In genomic region chr11:53979788-53980621, GRCm38 (mm10) we compare ENCODE assay signal across 8 mouse cellular contexts. TPM values are rescaled to one million over a fixed set of nuclear protein-coding genes. Genes with fewer than 3 reads are reported as not detected.
A peak's percentile ranks its signal among the peaks of the same experiment; 100 is the strongest.
DNase-seq lines count a peak whose midpoint lies in the region; ATAC-seq and TF ChIP-seq lines count a peak whose summit lies in the region.

TSS of gene Slc22a21 (minus strand) at chr11:53980332.

- no peak for DNase-seq in Patski (ENCODE audit: low read depth, low spot score)
- peak; percentile 55 for DNase-seq in cerebellum, adult 9-11 months
- DNase-seq in frontal cortex, postnatal 10 days (ENCODE audit: low spot score in 2 of 2) = peak; percentile 63
- DNase-seq in hindbrain, embryonic 11.5 days (ENCODE audit: low spot score) = peak; percentile 82
- DNase-seq in layer of hippocampus, postnatal 25 days (ENCODE audit: extremely low spot score in 1 of 2, low spot score in 1 of 2) = peak; percentile 19 to 23
- peak; percentile 78 for DNase-seq in lung, postnatal 25 days (ENCODE audit: low spot score)
- peak; percentile 22 for DNase-seq in retina, adult 2 months (ENCODE audit: low read depth, low spot score)
- DNase-seq in thymus, postnatal 36 days = peak; percentile 43 to 65

- TF ChIP-seq CTCF in Patski (IDR thresholded peaks at IDR 0.05) = no peak

- peak within 1 kb of the TSS; percentile 55 for H3K9ac ChIP-seq in hindbrain, embryonic 11.5 days (ENCODE audit: low read depth, low read length)

- POLR2A ChIA-PET in Patski (lab: Charles Lee) = interaction anchor here (0.5 to 0.6 kb wide), 2 partner anchors 390 to 461 kb away, joined by 3 to 5 read pairs; no protein-coding TSS in a partner anchor

- peaks cover 3% of the 10 kb centered on the region; the same call in 1 of the 2 replicates for H3K4me1 ChIP-seq in hindbrain, embryonic 11.5 days (replicated peaks; ENCODE audit: control insufficient read depth, insufficient read depth, low read length)

- H3K4me3 ChIP-seq in hindbrain, embryonic 11.5 days (ENCODE audit: low read depth, low read length) = peak within 1 kb of the TSS; percentile 60

- peak within 1 kb of the TSS; percentile 92 for H3K4me2 ChIP-seq in hindbrain, embryonic 11.5 days (replicated peaks; ENCODE audit: low read depth, low read length)

- H3K27me3 ChIP-seq in Patski = peaks cover 10% of the 10 kb centered on the region
- peaks cover 5% of the 10 kb centered on the region; the same call in 1 of the 2 replicates for H3K27me3 ChIP-seq in hindbrain, embryonic 11.5 days (ENCODE audit: control insufficient read depth, insufficient read depth, low read length)

- H3K9me3 ChIP-seq in hindbrain, embryonic 11.5 days (ENCODE audit: control insufficient read depth, low read length) = no peaks in the 10 kb centered on the region

- no peaks in the 10 kb centered on the region for H3K36me3 ChIP-seq in hindbrain, embryonic 11.5 days (ENCODE audit: control insufficient read depth, insufficient read depth, low read length)

- H3K27ac ChIP-seq in hindbrain, embryonic 11.5 days (ENCODE audit: low read depth, low read length) = no peak within 1 kb of the TSS

- CTCF ChIA-PET in Patski (lab: Charles Lee) = no interaction called here

- ATAC-seq in Patski = peak; percentile 26
- ATAC-seq in hindbrain, embryonic 11.5 days (ENCODE audit: low FRiP score) = peak; percentile 86

- 2% methylated on average over 73 of the region's 73 CpGs for WGBS in hindbrain, embryonic 11.5 days

- in situ Hi-C loops in Patski (cut with MboI; ENCODE audit: low pct_unique_long_range_greater_than_20kb) = no loop called here

RNA-seq across cellular contexts. Expression of gene Slc22a21, which starts in this region (rescaled TPM):
- polyA plus RNA-seq in Patski (2021) = 3.4 TPM
- polyA plus RNA-seq in hindbrain, embryonic 11.5 days (2014; fragmentation: Nextera tagmentation; extraction: Ambion mirVana) = 2.4 and 2.6 TPM in 2 replicates
- 1 to 10 TPM; 1.4 to 1.8 TPM for total RNA-seq in layer of hippocampus, postnatal 25 days (2021)
